Mouse (Mus musculus) neutrophil, adult 83 days (primary cell): ENCODE data around the gene Mxd4. TPM values are rescaled to one million over a fixed set of nuclear protein-coding genes. Genes with fewer than 3 reads are reported as not detected.

Experiments
- total RNA-seq, 2 experiments: library from RNA; stranded (reverse); gene quantifications; one replicate each; pipeline ENCODE4 v1.2.4; 2023

Mxd4 gene
- 10 to 100 TPM; 50.9 to 59.6 TPM for total RNA-seq

GRCm38 (mm10) chr5:34187601-34188316 lies at the start of gene Mxd4:
Gene Mxd4, minus strand, starts transcription at chr5:34187720.

GRCm38 (mm10) chr5:34168950-34169891 lies 18.3 kb downstream of the Mxd4 start, which contains the start of the genes Poln and Haus3:
Gene Poln, minus strand, starts transcription at chr5:34169448.
Gene Haus3, minus strand, starts transcription at chr5:34169527.

Other genes with a start within 250 kb of the Mxd4 start
- 10 to 100 TPM; 14.7 to 15.0 TPM for gene Gm1673, start 204.3 kb downstream of the Mxd4 start, total RNA-seq
- 10 to 100 TPM; 19.2 to 21.7 TPM for gene Nat8l, start 191.7 kb downstream of the Mxd4 start, total RNA-seq
- gene Poln, start 18.3 kb downstream of the Mxd4 start, total RNA-seq: 1 to 10 TPM; 1.3 to 1.6 TPM
- 10 to 100 TPM; 13.5 to 14.8 TPM for gene Haus3, start 18.2 kb downstream of the Mxd4 start, total RNA-seq
- gene Zfyve28, start 100.7 kb upstream of the Mxd4 start, total RNA-seq: 1 to 10 TPM; 2.5 to 3.0 TPM
- gene Cfap99, start 100.9 kb upstream of the Mxd4 start, total RNA-seq: under 1 TPM; 0.31 to 0.38 TPM
- gene Rnf4, start 148.6 kb upstream of the Mxd4 start, total RNA-seq: 100 to 1,000 TPM; 111 to 117 TPM
- 10 to 100 TPM; 42.8 to 43.8 TPM for gene Fam193a, start 182.2 kb upstream of the Mxd4 start, total RNA-seq